Mouse (Mus musculus): ENCODE measurements around the gene Traf2.

- TF ChIP-seq POLR2A (IDR thresholded peaks at IDR 0.05; ENCODE audit: low read depth, low read length) (no peak), CTCF (conservative IDR thresholded peaks at IDR 0.05; ENCODE audit: insufficient read depth, insufficient read length, low read depth, low read length) (no peak)
These were observed 40.9 kb downstream of the Traf2 start for GRCm38 (mm10) chr2:25505860-25506259.

Data from kidney, adult 2 months (tissue).